Mouse (Mus musculus) kidney, postnatal 0 days (tissue): Measurements from ENCODE around the gene Ino80d. TPM values are rescaled to one million over a fixed set of nuclear protein-coding genes. Genes with fewer than 3 reads are reported as not detected.

Source experiments
- ATAC-seq: fragments of 200-750 bp; cut with Nextera tagmentation; replicated peaks from 2 replicates; pipeline ENCODE4 v1.8.0; 2017; ENCODE audit warnings: low read depth, moderate number of reproducible peaks, moderate TSS enrichment, moderate library complexity; ENCODE audit not compliant: low FRiP score
- DNase-seq: peaks from one replicate; pipeline ENCODE4 v3.0.0-alpha.2; 2016; ENCODE audit warnings: low spot score
- H3K27ac ChIP-seq: fragments of 300-500 bp; sonication (generic); 2 replicates; pipeline ENCODE4 v1.5.1; 2014; ENCODE audit warnings: mild to moderate bottlenecking
- H3K27me3 ChIP-seq: fragments of 300-500 bp; sonication (generic); 2 replicates; pipeline ENCODE4 v1.6.1; 2014; ENCODE audit warnings: low read length, mixed read lengths; ENCODE audit not compliant: insufficient read depth
- H3K36me3 ChIP-seq: fragments of 300-500 bp; sonication (generic); 2 replicates; pipeline ENCODE4 v1.6.1; 2014; ENCODE audit warnings: low read length, mixed read lengths; ENCODE audit not compliant: insufficient read depth
- H3K4me1 ChIP-seq: fragments of 300-500 bp; sonication (generic); replicated peaks from 2 replicates; pipeline ENCODE4 v1.6.1; 2014; ENCODE audit warnings: antibody characterized with exemption, low read length, mixed read lengths; ENCODE audit not compliant: insufficient read depth
- H3K4me2 ChIP-seq: fragments of 300-500 bp; sonication (generic); 2 replicates; pipeline ENCODE4 v1.6.1; 2014; ENCODE audit warnings: mild to moderate bottlenecking, low read length, moderate library complexity, mixed read lengths
- H3K4me3 ChIP-seq: fragments of 300-500 bp; sonication (generic); replicated peaks from 2 replicates; pipeline ENCODE4 v1.5.1; 2014; ENCODE audit warnings: low read depth, low read length
- H3K9ac ChIP-seq: fragments of 300-500 bp; sonication (generic); 2 replicates; pipeline ENCODE4 v1.6.1; 2014; ENCODE audit warnings: low read depth, low read length
- H3K9me3 ChIP-seq: fragments of 300-500 bp; sonication (generic); replicated peaks from 2 replicates; pipeline ENCODE4 v1.6.1; 2016; ENCODE audit warnings: low read length, inconsistent platforms, mixed read lengths
- CTCF ChIP-seq: IDR thresholded peaks from 2 replicates; pipeline ENCODE4 v1.5.1; 2016; ENCODE audit warnings: antibody characterized with exemption, low read depth, mild to moderate bottlenecking, moderate library complexity
- WGBS: fragments of 180-500 bp; shearing (Covaris S2); extraction: QIAGEN DNeasy Blood & Tissue Kit; methylation state at CpG from one replicate; pipeline ENCODE4 v1.1.7; 2014; 5-methylcytosine and 5-hydroxymethylcytosine counted together
- polyA plus RNA-seq: library from polyadenylated mRNA; unstranded; fragments of >200 nt; fragmentation: Nextera tagmentation; extraction: Ambion mirVana; gene quantifications from 2 replicates; pipeline ENCODE4 v1.2.1, GENCODE M21; 2015

Ino80d gene
- polyA plus RNA-seq, 1 experiment from 2014 or later = 6.5 TPM

GRCm38 (mm10) chr1:63112151-63112864, 2.2 kb downstream of the Ino80d start:
- DNase-seq = no peak

GRCm38 (mm10) chr1:63110536-63111285, 3.8 kb downstream of the Ino80d start:
- Histone ChIP-seq H3K27ac (peak overlapping the region; percentile 60; the same call in 1 of the 2 replicates), H3K9ac (peak overlapping the region; percentile 2; the same call in 1 of the 2 replicates), H3K4me3 (no peak overlapping the region), H3K27me3 (no peaks in the 10 kb centered on the region), H3K36me3 (no peaks in the 10 kb centered on the region), H3K4me1 (peaks cover 18% of the 10 kb centered on the region; the same call in 1 of the 2 replicates), H3K9me3 (no peaks in the 10 kb centered on the region), H3K4me2 (no peak overlapping the region)
- 48% methylated on average over 7 of the region's 7 CpGs for WGBS
- ATAC-seq (no peak), DNase-seq (no peak)
- peak; percentile 57 for TF ChIP-seq CTCF

More at GRCm38 (mm10) chr1:63112151-63112864, 2.2 kb downstream of the Ino80d start:
- no peak for TF ChIP-seq CTCF
- no peak for ATAC-seq
- Histone ChIP-seq H3K9me3 (no peaks in the 10 kb centered on the region), H3K27ac (peak overlapping the region; percentile 100), H3K4me2 (peak overlapping the region; percentile 75), H3K4me3 (peak overlapping the region; percentile 95), H3K36me3 (no peaks in the 10 kb centered on the region), H3K27me3 (no peaks in the 10 kb centered on the region), H3K4me1 (peaks cover 14% of the 10 kb centered on the region; the same call in 1 of the 2 replicates), H3K9ac (peak overlapping the region; percentile 100)
- 42% methylated on average over 8 of the region's 8 CpGs for WGBS

DNA sequence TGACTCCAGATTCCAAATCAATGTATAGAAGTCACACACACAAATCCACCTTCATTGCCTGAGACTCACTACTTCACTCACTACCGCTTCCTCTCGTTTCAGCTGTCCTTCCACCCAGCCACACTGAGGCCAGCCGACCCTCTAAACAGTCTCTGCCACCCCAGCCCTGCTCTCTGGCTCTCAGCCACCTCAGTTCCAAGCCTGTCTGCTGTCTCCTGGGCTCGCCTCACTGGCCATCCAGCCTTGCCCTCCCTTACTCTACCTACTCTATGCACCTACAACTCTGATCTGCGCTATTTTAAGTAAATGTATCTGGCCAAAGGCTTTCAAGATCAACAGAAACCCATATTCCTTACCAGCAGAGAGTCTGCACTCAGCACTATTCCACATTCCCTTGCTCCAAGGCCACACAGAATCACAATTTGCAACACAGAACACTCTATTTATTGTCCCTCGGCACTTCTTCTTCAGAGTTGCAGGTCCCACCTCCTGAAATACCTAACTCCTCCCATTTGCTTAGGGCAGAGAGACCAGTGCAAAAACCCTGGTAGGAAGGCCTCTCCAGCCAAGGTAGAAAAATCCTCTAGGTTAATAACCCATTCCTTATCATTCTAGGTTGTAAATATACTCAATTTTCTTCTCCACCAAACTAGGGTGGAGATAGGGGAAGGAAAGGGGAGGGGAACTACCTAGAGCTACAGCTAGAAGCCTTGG, 6.7 kb downstream of the Ino80d start:
- DNase-seq (no peak), ATAC-seq (no peak)
- Histone ChIP-seq H3K9me3 (no peaks in the 10 kb centered on the region), H3K27me3 (no peaks in the 10 kb centered on the region), H3K4me3 (no peak overlapping the region), H3K4me1 (peaks cover 18% of the 10 kb centered on the region; the same call in 1 of the 2 replicates), H3K4me2 (no peak overlapping the region), H3K36me3 (peaks cover 5% of the 10 kb centered on the region; the same call in 1 of the 2 replicates), H3K27ac (0 out of 2 replicates have a peak overlapping the region, but pooled peaks have one; percentile 25), H3K9ac (0 out of 2 replicates have a peak overlapping the region, but pooled peaks have one; percentile 20)
- WGBS = 53% methylated on average over 6 of the region's 6 CpGs
- TF ChIP-seq CTCF = no peak

DNA sequence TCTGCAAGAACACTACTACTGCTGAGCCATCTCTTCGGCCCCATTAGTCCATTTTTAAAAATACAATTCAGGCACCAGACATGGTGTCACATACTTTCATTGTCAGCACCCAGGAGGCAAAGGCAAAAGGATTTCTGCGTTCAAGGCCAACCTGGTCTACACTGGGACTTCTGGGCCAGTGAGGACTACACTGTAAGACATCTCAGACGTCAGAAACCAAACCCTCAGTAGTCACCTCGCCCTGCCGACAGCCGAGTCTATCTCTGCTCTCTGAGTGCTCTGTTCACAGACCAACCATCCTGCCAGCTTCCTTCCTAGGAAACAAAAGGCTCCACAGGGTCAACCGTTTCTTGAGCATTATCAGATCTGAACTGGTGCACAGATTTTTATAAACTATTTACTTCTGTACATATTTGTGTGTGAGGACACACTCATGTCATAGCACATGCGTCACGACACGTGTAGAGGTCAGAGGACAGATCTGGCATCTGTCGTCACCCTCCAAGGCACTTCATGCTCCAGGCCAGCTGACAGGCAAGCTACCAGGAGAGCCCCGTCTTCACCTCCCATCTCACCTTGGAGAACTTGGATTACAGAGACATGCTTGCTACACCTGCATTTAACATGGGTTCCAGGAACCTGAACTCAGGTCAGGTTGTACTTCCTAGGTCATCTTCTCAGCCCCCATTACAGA, 11.6 kb downstream of the Ino80d start:
- H3K4me1 ChIP-seq = 0 out of 2 replicates have a peak, but pooled peaks cover 7% of the 10 kb centered on the region
- peaks cover 20% of the 10 kb centered on the region for H3K36me3 ChIP-seq
- no peak overlapping the region for H3K9ac ChIP-seq
- ATAC-seq (no peak), DNase-seq (no peak)
- no peak overlapping the region for H3K4me2 ChIP-seq
- H3K9me3 ChIP-seq = no peaks in the 10 kb centered on the region
- 86% methylated on average over 12 of the region's 12 CpGs for WGBS
- H3K27ac ChIP-seq = no peak overlapping the region
- no peak for TF ChIP-seq CTCF
- no peaks in the 10 kb centered on the region for H3K27me3 ChIP-seq
- H3K4me3 ChIP-seq = no peak overlapping the region

DNA sequence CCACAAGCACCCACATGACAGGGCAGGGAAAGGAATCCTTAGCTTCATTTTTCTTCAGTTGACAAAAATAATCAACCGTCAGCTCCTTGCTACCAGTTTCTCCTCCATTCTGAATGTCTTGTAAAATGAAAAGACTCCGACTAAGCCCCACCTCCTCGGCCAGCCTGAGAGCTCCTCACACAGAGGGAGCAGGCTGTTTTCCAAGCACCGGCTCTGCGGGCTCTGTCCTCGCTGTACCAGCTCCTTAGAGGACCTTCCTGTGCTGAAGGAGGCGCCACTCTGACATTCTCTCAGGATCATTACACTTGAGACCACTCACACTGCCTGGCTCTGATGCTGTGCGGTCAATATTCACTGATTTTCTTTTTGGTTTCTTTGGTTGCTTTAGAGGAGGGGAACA, 14.3 kb downstream of the Ino80d start:
- H3K4me2 ChIP-seq = no peak overlapping the region
- peaks cover 20% of the 10 kb centered on the region for H3K36me3 ChIP-seq
- H3K9ac ChIP-seq = no peak overlapping the region
- no peaks in the 10 kb centered on the region for H3K9me3 ChIP-seq
- H3K4me3 ChIP-seq = no peak overlapping the region
- no peaks in the 10 kb centered on the region for H3K4me1 ChIP-seq
- ATAC-seq (no peak), DNase-seq (no peak)
- H3K27ac ChIP-seq = no peak overlapping the region
- H3K27me3 ChIP-seq = no peaks in the 10 kb centered on the region
- WGBS = 92% methylated on average over 8 of the region's 8 CpGs
- TF ChIP-seq CTCF = no peak
